Mouse (Mus musculus) stomach, embryonic 16.5 days (tissue): Measurements from ENCODE around the gene Emsy. TPM values are rescaled to one million over a fixed set of nuclear protein-coding genes. Genes with fewer than 3 reads are reported as not detected.
A peak's percentile ranks its signal among the peaks of the same experiment; 100 is the strongest.

ENCODE experiments used
- ATAC-seq: fragments of 200-750 bp; cut with Nextera tagmentation; 2 replicates; pipeline ENCODE4 v1.8.0; 2017; ENCODE audit warnings: moderate number of reproducible peaks, moderate TSS enrichment; ENCODE audit not compliant: insufficient read depth, low FRiP score
- H3K27ac ChIP-seq: fragments of 300-500 bp; sonication (generic); 2 replicates; pipeline ENCODE4 v1.5.1; 2014; ENCODE audit warnings: low read length
- H3K27me3 ChIP-seq: fragments of 300-500 bp; sonication (generic); 2 replicates; pipeline ENCODE4 v1.6.1; 2014; ENCODE audit warnings: low read length, control low read depth, mixed read lengths; ENCODE audit not compliant: control insufficient read depth, insufficient read depth
- H3K36me3 ChIP-seq: fragments of 300-500 bp; sonication (generic); 2 replicates; pipeline ENCODE4 v1.6.1; 2014; ENCODE audit warnings: low read length; ENCODE audit not compliant: control insufficient read depth, insufficient read depth
- H3K4me1 ChIP-seq: fragments of 300-500 bp; sonication (generic); 2 replicates; pipeline ENCODE4 v1.6.1; 2014; ENCODE audit warnings: low read length, control low read depth, mixed read lengths; ENCODE audit not compliant: control insufficient read depth, insufficient read depth
- H3K4me2 ChIP-seq: fragments of 300-500 bp; sonication (generic); 2 replicates; pipeline ENCODE4 v1.6.1; 2014; ENCODE audit warnings: low read depth, low read length, mixed read lengths
- H3K4me3 ChIP-seq: fragments of 300-500 bp; sonication (generic); replicated peaks from 2 replicates; pipeline ENCODE4 v1.5.1; 2014; ENCODE audit warnings: mild to moderate bottlenecking, low read length
- H3K9ac ChIP-seq: fragments of 300-500 bp; sonication (generic); 2 replicates; pipeline ENCODE4 v1.6.1; 2014; ENCODE audit warnings: low read length
- H3K9me3 ChIP-seq: fragments of 300-500 bp; sonication (generic); replicated peaks from 2 replicates; pipeline ENCODE4 v1.6.1; 2016; ENCODE audit warnings: low read length, control low read depth; ENCODE audit not compliant: control insufficient read depth
- WGBS: fragments of 180-500 bp; shearing (Covaris S2); extraction: QIAGEN DNeasy Blood & Tissue Kit; methylation state at CpG from one replicate; pipeline ENCODE4 v1.1.7; 2014; 5-methylcytosine and 5-hydroxymethylcytosine counted together
- polyA plus RNA-seq: library from polyadenylated mRNA; unstranded; fragments of >200 nt; fragmentation: Nextera tagmentation; extraction: Ambion mirVana; gene quantifications from 2 replicates; pipeline ENCODE4 v1.2.1, GENCODE M21; 2015

Emsy gene
- polyA plus RNA-seq, 1 experiment from 2014 or later, result 23.1 TPM

DNA sequence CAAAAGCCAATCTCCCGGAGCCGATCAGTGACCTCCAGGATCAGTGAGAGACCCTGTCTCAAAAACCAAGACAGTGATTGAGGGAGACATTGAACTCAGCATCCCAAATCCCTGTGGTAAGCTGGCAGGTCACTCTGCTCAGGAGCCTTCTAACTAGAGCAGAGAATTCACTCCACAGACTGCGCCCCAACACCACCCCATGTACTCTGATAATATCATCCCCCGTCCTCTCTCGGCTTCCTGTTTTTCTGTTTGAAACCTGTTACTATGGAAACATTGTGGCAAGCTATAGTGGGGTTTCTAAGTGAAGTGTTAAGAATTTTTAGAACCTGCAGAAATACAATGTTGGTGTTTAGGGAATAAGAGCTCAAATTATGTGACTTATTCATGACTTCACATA, 37.5 kb upstream of the Emsy start:
- Histone ChIP-seq H3K4me2 (no peak overlapping the region), H3K9ac (no peak overlapping the region), H3K27me3 (no peaks in the 10 kb centered on the region), H3K4me1 (0 out of 2 replicates have a peak, but pooled peaks cover 7% of the 10 kb centered on the region), H3K27ac (no peak overlapping the region), H3K36me3 (no peaks in the 10 kb centered on the region), H3K9me3 (no peaks in the 10 kb centered on the region), H3K4me3 (no peak overlapping the region)
- no peak for ATAC-seq
- 78% methylated on average over 5 of the region's 5 CpGs for WGBS

DNA sequence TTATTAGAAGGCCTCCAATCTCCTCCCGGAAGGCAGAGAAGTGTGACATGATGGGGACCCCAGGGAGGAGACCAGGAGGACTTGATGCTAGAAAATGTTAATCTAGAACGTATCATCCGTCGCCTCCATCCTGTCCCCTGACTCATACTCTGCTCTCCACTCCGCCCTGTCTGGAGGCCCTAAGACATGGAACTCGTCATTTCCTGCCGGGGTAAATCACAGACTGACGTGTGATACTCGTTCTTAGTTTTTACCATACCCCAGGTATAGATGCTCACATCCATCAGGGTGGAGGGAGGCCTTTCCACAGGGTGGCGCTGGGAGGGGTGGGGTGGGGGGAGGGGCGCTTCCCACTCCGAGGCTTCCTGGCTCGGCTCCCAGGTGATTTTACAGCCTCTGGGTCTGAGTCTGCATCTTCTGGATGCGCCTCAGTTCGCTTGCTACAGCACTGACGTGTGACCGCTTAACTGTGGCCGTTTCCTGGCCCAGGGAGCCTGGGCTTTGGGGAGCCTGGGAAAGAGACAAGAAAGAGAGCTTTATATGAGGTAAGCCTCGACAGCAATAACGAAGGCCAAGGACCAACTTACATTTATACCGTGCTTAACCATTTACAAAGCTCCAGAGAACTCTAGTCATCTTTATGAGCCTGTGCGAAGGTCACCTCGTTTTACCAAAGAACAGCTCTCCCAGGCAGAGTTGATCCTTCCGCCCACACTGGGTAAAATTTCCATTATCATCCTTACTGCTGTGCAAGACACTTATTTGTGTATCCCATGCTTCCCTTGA, 36.4 kb upstream of the Emsy start:
- H3K9ac ChIP-seq, result no peak overlapping the region
- ATAC-seq, result no peak
- H3K27ac ChIP-seq, result no peak overlapping the region

DNA sequence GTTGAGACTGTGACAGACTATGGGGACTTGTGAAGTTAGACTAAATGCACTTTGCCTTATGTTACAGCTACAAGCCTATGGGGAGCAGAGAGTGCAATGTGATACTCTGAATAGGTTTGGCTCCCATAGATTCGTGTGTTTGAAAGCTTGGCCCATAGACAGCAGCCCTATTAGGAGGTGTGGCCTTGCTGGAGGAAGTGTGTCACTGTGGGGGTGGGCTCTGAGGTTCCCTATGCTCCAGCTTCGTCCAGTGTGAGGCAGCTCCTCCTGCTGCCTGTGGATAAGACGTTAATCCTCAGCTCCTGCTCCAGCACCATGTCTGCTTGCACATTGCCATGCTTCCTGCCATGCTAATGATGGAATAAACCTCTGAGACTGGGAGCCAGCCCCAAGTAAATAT, 34.2 kb upstream of the Emsy start:
- H3K4me2 ChIP-seq, result no peak overlapping the region
- no peak overlapping the region for H3K4me3 ChIP-seq
- no peaks in the 10 kb centered on the region for H3K36me3 ChIP-seq
- no peaks in the 10 kb centered on the region for H3K9me3 ChIP-seq
- 0 out of 2 replicates have a peak, but pooled peaks cover 7% of the 10 kb centered on the region for H3K4me1 ChIP-seq
- H3K27ac ChIP-seq, result no peak overlapping the region
- WGBS, result 9% methylated on average over 3 of the region's 3 CpGs
- no peaks in the 10 kb centered on the region for H3K27me3 ChIP-seq
- H3K9ac ChIP-seq, result no peak overlapping the region
- peak; percentile 40; the same call in 1 of the 2 replicates for ATAC-seq

More for the DNA sequence above, 36.4 kb upstream of the Emsy start:
- Histone ChIP-seq H3K27me3 (no peaks in the 10 kb centered on the region), H3K9me3 (no peaks in the 10 kb centered on the region), H3K4me1 (0 out of 2 replicates have a peak, but pooled peaks cover 7% of the 10 kb centered on the region), H3K36me3 (no peaks in the 10 kb centered on the region), H3K4me3 (no peak overlapping the region), H3K4me2 (peak overlapping the region; percentile 41)
- 37% methylated on average over 24 of the region's 24 CpGs for WGBS

DNA sequence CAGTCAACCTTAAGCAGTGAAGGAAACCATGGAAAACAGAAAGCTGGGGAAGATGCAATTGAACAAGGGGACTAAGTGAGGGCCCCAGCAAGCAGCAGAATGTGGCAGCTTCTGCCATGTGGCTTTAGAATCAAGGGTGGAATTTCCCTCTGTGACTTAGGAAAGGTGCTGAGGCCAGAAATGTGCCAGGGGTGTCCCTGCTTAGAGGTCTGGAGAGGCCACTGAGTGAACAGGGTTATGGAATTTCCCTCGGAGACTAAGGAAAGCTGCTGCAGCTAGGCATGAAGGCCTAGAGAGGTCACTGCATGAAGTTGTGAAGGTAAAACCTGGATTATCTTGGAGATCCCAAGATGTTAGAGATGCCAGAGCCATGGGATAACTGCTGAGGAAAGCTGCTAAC, 33.5 kb upstream of the Emsy start:
- 81% methylated on average over 1 of the region's 1 CpGs for WGBS
- no peak overlapping the region for H3K4me3 ChIP-seq
- no peak overlapping the region for H3K4me2 ChIP-seq
- no peak overlapping the region for H3K9ac ChIP-seq
- H3K27me3 ChIP-seq, result no peaks in the 10 kb centered on the region
- no peaks in the 10 kb centered on the region for H3K9me3 ChIP-seq
- H3K4me1 ChIP-seq, result 0 out of 2 replicates have a peak, but pooled peaks cover 7% of the 10 kb centered on the region
- ATAC-seq, result no peak
- no peaks in the 10 kb centered on the region for H3K36me3 ChIP-seq
- H3K27ac ChIP-seq, result no peak overlapping the region

DNA sequence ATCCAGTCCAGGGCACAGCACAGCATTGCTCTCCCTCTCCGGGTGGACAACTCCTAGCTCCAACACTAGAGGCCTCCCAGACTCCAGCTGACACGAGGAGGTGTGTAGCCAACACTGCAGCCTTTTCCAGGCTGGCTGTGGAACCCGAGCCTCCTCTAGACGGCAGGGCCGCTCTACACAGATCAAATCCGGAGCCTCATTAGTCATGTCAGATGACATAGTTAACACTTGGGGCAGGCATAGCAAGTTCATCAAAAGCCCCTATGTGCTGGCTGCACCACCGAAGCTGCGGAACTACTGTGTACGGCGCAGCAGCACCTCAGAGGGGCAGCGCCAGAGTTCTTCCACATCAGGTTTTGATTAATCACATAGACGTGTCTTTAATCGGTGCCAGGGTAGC, 29.3 kb upstream of the Emsy start:
- Histone ChIP-seq H3K4me3 (no peak overlapping the region), H3K9ac (no peak overlapping the region), H3K9me3 (no peaks in the 10 kb centered on the region), H3K4me2 (0 out of 2 replicates have a peak overlapping the region, but pooled peaks have one; percentile 32), H3K27me3 (no peaks in the 10 kb centered on the region), H3K36me3 (no peaks in the 10 kb centered on the region), H3K27ac (no peak overlapping the region), H3K4me1 (no peaks in the 10 kb centered on the region)
- peak; percentile 88 for ATAC-seq
- WGBS, result 24% methylated on average over 13 of the region's 13 CpGs

DNA sequence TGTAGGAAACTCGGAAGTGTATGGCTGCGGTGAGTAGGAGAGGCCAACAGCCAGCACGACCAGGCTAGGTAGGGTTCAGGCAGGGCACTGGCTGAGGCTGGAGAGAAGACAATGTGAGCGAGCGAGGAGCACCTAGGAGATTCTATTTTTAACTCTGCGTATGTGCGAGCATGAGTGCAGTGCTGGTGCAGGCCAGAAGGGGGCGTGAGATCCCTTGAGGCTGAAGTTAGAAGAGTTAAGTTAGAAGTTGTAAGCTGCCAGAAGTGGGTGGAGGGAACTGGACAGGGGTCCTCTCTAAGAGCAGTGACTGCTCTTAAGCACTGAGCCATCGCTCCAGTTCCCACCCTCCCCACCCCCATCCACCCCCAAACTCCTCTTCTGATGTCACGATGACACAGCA, 26.2 kb upstream of the Emsy start:
- Histone ChIP-seq H3K27ac (no peak overlapping the region), H3K36me3 (no peaks in the 10 kb centered on the region), H3K4me2 (no peak overlapping the region), H3K4me3 (no peak overlapping the region), H3K9me3 (no peaks in the 10 kb centered on the region), H3K27me3 (no peaks in the 10 kb centered on the region), H3K4me1 (no peaks in the 10 kb centered on the region), H3K9ac (no peak overlapping the region)
- 91% methylated on average over 10 of the region's 10 CpGs for WGBS
- ATAC-seq, result no peak

DNA sequence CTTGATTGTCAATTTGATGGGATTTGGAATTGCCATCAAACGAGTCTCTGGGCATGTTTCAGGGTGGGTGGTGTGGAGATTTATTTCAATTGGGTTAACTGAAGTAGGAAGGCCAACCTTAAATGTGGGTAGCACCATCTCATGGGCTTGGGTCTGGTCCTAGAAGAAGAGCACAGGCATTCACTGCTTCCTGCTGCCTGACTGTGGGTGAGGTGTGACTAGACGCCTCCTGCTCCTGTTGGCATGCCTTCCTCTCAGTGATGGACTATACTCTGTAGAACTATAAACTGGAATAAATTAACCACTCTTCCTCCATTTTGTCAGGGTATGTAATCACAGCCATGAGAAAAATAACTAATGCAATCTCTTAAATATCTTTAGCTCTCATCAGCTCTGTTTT, 24.1 kb upstream of the Emsy start:
- Histone ChIP-seq H3K9ac (no peak overlapping the region), H3K27me3 (no peaks in the 10 kb centered on the region), H3K4me2 (no peak overlapping the region), H3K27ac (no peak overlapping the region), H3K9me3 (no peaks in the 10 kb centered on the region), H3K4me3 (no peak overlapping the region), H3K4me1 (no peaks in the 10 kb centered on the region), H3K36me3 (no peaks in the 10 kb centered on the region)
- ATAC-seq, result no peak
- WGBS, result 56% methylated on average over 2 of the region's 2 CpGs

DNA sequence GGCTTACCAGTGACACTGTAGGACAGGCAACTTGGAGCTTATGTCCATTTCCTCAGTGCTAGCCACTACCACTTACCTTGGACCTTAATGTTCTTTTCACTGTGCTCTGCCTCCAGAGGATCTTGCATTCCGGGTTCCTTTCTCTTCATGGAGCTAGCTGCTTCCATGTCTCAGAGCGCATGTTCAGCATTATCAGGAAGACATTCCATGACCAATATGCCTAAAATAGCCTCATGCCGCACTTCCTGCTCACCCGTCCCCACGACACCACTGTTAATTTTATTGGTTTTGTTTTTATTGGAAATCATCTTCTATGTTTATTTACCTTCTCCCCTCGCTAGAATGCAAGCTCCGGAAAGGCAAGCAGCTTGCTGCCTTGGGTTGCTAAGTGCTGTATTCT, 21.9 kb upstream of the Emsy start:
- Histone ChIP-seq H3K9me3 (no peaks in the 10 kb centered on the region), H3K4me3 (no peak overlapping the region), H3K27me3 (no peaks in the 10 kb centered on the region), H3K4me2 (no peak overlapping the region), H3K4me1 (no peaks in the 10 kb centered on the region), H3K36me3 (no peaks in the 10 kb centered on the region), H3K27ac (no peak overlapping the region), H3K9ac (no peak overlapping the region)
- no peak for ATAC-seq
- WGBS, result 53% methylated on average over 7 of the region's 7 CpGs

DNA sequence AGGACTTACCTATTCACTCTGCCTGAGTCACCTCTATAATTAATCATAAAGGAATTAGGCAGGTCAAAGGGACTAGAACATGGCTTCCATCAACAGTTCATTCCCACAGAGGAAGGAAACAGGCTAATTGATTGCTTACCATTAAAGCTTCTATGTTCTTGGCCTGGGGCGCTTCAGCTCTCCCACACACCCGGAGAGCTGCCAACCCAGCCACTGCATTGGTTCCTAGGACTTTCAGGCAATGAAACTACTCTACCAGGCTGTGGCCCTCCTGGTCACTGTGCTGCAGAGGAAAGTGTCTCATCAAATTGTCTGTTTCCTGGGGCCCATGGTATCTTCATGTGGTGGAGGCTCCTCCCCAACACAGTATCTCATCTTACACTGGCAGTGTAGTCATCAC, 20.9 kb upstream of the Emsy start:
- no peak for ATAC-seq
- Histone ChIP-seq H3K4me1 (peaks cover 2% of the 10 kb centered on the region; the same call in 1 of the 2 replicates), H3K27me3 (no peaks in the 10 kb centered on the region), H3K27ac (no peak overlapping the region), H3K4me2 (no peak overlapping the region), H3K4me3 (no peak overlapping the region), H3K36me3 (no peaks in the 10 kb centered on the region), H3K9me3 (no peaks in the 10 kb centered on the region), H3K9ac (no peak overlapping the region)
- WGBS, result 74% methylated on average over 2 of the region's 2 CpGs
